Mouse (Mus musculus) lung, postnatal 25 days (tissue): Measurements from ENCODE around the gene Cdk6.
"Not testable (repeated sequence)": the region's sequence is repeated elsewhere in the genome, so short reads cannot be mapped to it uniquely, and the experiment has no call there.

Experiments
- DNase-seq: peaks from one replicate; pipeline ENCODE4 v3.0.0; 2022; ENCODE audit warnings: low spot score

The Cdk6 gene

GRCm38 (mm10) chr5:3341111-3341911 is at the start of gene Cdk6:
Cdk6 (plus strand) TSS chr5:3341485.
- DNase-seq, result peak; percentile 43

- no peak for DNase-seq
Observed at GRCm38 (mm10) chr5:3293666-3294065, 47.6 kb upstream of the Cdk6 start.

- peak; percentile 21 for DNase-seq
Observed at GRCm38 (mm10) chr5:3300801-3301457, 40.4 kb upstream of the Cdk6 start.

GRCm38 (mm10) chr5:3301535-3301934 is 39.8 kb upstream of the Cdk6 start:
- no peak for DNase-seq

GRCm38 (mm10) chr5:3303876-3304275 is 37.4 kb upstream of the Cdk6 start:
- no peak for DNase-seq

GRCm38 (mm10) chr5:3306146-3306545 is 35.1 kb upstream of the Cdk6 start:
- no peak for DNase-seq

- no peak for DNase-seq
Observed at GRCm38 (mm10) chr5:3309122-3309521, 32.2 kb upstream of the Cdk6 start.

GRCm38 (mm10) chr5:3309587-3309986 is 31.7 kb upstream of the Cdk6 start:
- peak; percentile 18 for DNase-seq

- DNase-seq, result not testable (repeated sequence)
Observed at GRCm38 (mm10) chr5:3311156-3311555, 30.1 kb upstream of the Cdk6 start.

- DNase-seq, result not testable (repeated sequence)
Observed at GRCm38 (mm10) chr5:3317724-3318123, 23.6 kb upstream of the Cdk6 start.

GRCm38 (mm10) chr5:3320225-3320624 is 21.1 kb upstream of the Cdk6 start:
- DNase-seq, result no peak

- no peak for DNase-seq
Observed at GRCm38 (mm10) chr5:3322052-3322451, 19.2 kb upstream of the Cdk6 start.

- no peak for DNase-seq
Observed at GRCm38 (mm10) chr5:3324116-3324515, 17.2 kb upstream of the Cdk6 start.

- DNase-seq, result no peak
Observed at GRCm38 (mm10) chr5:3329361-3329760, 11.9 kb upstream of the Cdk6 start.

- no peak for DNase-seq
Observed at GRCm38 (mm10) chr5:3330932-3331331, 10.4 kb upstream of the Cdk6 start.

- not testable (repeated sequence) for DNase-seq
Observed at GRCm38 (mm10) chr5:3333019-3333418, 8.3 kb upstream of the Cdk6 start.

- not testable (repeated sequence) for DNase-seq
Observed at GRCm38 (mm10) chr5:3340340-3341058, 786 bp upstream of the Cdk6 start.

- DNase-seq, result peak; percentile 43
Observed at GRCm38 (mm10) chr5:3341931-3342770, 866 bp downstream of the Cdk6 start.

- peak; percentile 42 for DNase-seq
Observed at GRCm38 (mm10) chr5:3342771-3343565, 1.7 kb downstream of the Cdk6 start.

- peak; percentile 66 for DNase-seq
Observed at GRCm38 (mm10) chr5:3343566-3344080, 2.3 kb downstream of the Cdk6 start.
